Mouse (Mus musculus) C2C12 (cell line): ENCODE results near the gene Nectin2. TPM values are rescaled to one million over a fixed set of nuclear protein-coding genes. Genes with fewer than 3 reads are reported as not detected.

Experiments
- H3K27me3 ChIP-seq: one replicate; pipeline ENCODE4 v1.6.1; 2011; ENCODE audit not compliant: control insufficient read depth, insufficient read depth, insufficient read length
- H3K36me3 ChIP-seq: one replicate; pipeline ENCODE4 v1.6.1; 2011; ENCODE audit not compliant: control insufficient read depth, insufficient read depth
- H3K4me3 ChIP-seq: one replicate; pipeline ENCODE4 v1.5.1; 2011; ENCODE audit warnings: mild to moderate bottlenecking, control low read depth; ENCODE audit not compliant: poor library complexity, insufficient read depth, severe bottlenecking
- H3K79me2 ChIP-seq: one replicate; pipeline ENCODE4 v1.6.1; 2011; ENCODE audit not compliant: control insufficient read depth, insufficient read depth
- H3K79me3 ChIP-seq: one replicate; pipeline ENCODE4 v1.6.1; 2011; ENCODE audit warnings: low read depth, control low read depth
- H3ac ChIP-seq: one replicate; pipeline ENCODE3; 2011; ENCODE audit warnings: low read depth; ENCODE audit not compliant: control insufficient read depth, insufficient read length
- CEBPB ChIP-seq: IDR thresholded peaks from one replicate; pipeline ENCODE4 v1.6.1; 2011; ENCODE audit warnings: low read depth, mild to moderate bottlenecking, control low read depth, moderate library complexity
- CTCF ChIP-seq: IDR thresholded peaks from one replicate; pipeline ENCODE4 v1.5.1; 2011; ENCODE audit not compliant: control insufficient read depth, insufficient read depth, insufficient read length
- FOSL1 ChIP-seq: IDR thresholded peaks from one replicate; pipeline ENCODE4 v1.8.0; 2011; ENCODE audit warnings: mild to moderate bottlenecking, low read length; ENCODE audit not compliant: poor library complexity, insufficient read depth, severe bottlenecking
- MAX ChIP-seq: IDR thresholded peaks from one replicate; pipeline ENCODE4 v1.6.1; 2011; ENCODE audit warnings: mild to moderate bottlenecking, control low read depth
- MYOD1 ChIP-seq: IDR thresholded peaks from one replicate; pipeline ENCODE4 v1.6.1; 2011; ENCODE audit warnings: low read depth; ENCODE audit not compliant: control insufficient read depth, insufficient read length
- MYOG ChIP-seq: IDR thresholded peaks from one replicate; pipeline ENCODE4 v1.6.1; 2011; ENCODE audit not compliant: control insufficient read depth, insufficient read length; ENCODE audit errors: extremely low read depth
- USF1 ChIP-seq: IDR thresholded peaks from one replicate; pipeline ENCODE4 v1.6.1; 2011; ENCODE audit warnings: low read depth, mild to moderate bottlenecking, control low read depth, moderate library complexity
- polyA plus RNA-seq: library from polyadenylated mRNA; unstranded; fragments of >200 nt; fragmentation: generic; extraction: Trizol; gene quantifications from one replicate; pipeline ENCODE4 v1.2.1, GENCODE M21; 2012; ENCODE audit warnings: missing spikeins

Nectin2 gene
- polyA plus RNA-seq, 1 experiment = 26.7 TPM

GRCm38 (mm10) chr7:19741329-19742031, 8.8 kb downstream of the Nectin2 start:
- Histone ChIP-seq H3K27me3 (no peaks in the 10 kb centered on the region), H3K36me3 (no peaks in the 10 kb centered on the region), H3ac (no peak overlapping the region), H3K79me2 (no peaks in the 10 kb centered on the region), H3K79me3 (no peaks in the 10 kb centered on the region), H3K4me3 (no peak overlapping the region)
- TF ChIP-seq MYOG (no peak), CEBPB (no peak), MAX (no peak), MYOD1 (no peak), FOSL1 (no peak), CTCF (no peak), USF1 (no peak)

GRCm38 (mm10) chr7:19740269-19740668, 10.0 kb downstream of the Nectin2 start:
- no peak overlapping the region for H3K4me3 ChIP-seq
- no peaks in the 10 kb centered on the region for H3K27me3 ChIP-seq
- H3K79me3 ChIP-seq = no peaks in the 10 kb centered on the region
- no peaks in the 10 kb centered on the region for H3K36me3 ChIP-seq
- no peak for TF ChIP-seq FOSL1
- no peak for TF ChIP-seq MAX
- TF ChIP-seq MYOG = no peak
- H3ac ChIP-seq = no peak overlapping the region
- no peaks in the 10 kb centered on the region for H3K79me2 ChIP-seq

GRCm38 (mm10) chr7:19738771-19739170, 11.5 kb downstream of the Nectin2 start:
- no peaks in the 10 kb centered on the region for H3K79me3 ChIP-seq
- no peak overlapping the region for H3K4me3 ChIP-seq
- no peaks in the 10 kb centered on the region for H3K36me3 ChIP-seq
- H3ac ChIP-seq = no peak overlapping the region
- no peaks in the 10 kb centered on the region for H3K27me3 ChIP-seq
- TF ChIP-seq MYOD1 (no peak), USF1 (no peak), MAX (no peak), CEBPB (no peak), CTCF (no peak), MYOG (no peak), FOSL1 (no peak)
- no peaks in the 10 kb centered on the region for H3K79me2 ChIP-seq

DNA sequence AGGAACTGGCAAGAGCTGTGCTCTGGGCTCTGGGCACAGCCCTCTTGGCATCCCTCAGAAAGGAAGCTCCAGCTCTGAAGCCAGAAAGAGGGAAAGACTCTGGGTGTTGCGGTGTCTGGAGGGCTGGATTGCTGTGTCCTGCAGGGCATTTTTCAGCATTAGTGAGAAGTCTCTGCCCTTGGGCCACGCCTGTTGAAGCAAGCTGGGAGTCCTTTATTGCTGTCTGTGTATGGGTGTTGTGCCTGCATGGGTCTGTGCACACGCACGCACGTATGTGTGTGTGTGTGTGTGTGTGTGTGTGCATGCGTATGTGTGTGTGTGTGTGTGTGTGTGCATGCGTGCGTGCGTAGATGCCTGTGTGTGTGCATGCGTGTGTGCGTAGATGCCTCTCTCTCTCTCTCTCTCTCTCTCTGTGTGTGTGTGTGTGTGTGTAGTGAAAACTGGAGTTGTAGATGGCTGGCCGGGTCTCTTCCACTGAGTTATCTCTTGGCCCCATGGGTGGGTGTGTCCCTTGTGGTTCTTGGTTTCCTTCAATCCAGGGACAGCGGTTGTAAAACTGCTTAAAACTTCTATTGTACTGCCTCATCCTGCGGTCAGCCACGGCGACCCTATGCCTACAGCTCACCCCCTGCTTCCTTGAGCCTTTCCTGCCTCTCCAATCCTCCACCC, 13.8 kb downstream of the Nectin2 start:
- no peaks in the 10 kb centered on the region for H3K36me3 ChIP-seq
- no peaks in the 10 kb centered on the region for H3K27me3 ChIP-seq
- TF ChIP-seq CTCF = no peak
- no peak for TF ChIP-seq MYOD1
- no peak for TF ChIP-seq FOSL1
- TF ChIP-seq MYOG = no peak
- TF ChIP-seq MAX = no peak
- TF ChIP-seq USF1 = no peak
- no peak for TF ChIP-seq CEBPB
- H3K79me2 ChIP-seq = no peaks in the 10 kb centered on the region
- H3ac ChIP-seq = no peak overlapping the region
- no peak overlapping the region for H3K4me3 ChIP-seq
- H3K79me3 ChIP-seq = no peaks in the 10 kb centered on the region

- H3K79me3 ChIP-seq = no peaks in the 10 kb centered on the region
- TF ChIP-seq CTCF (no peak), USF1 (no peak), MAX (no peak), MYOG (no peak), FOSL1 (no peak), MYOD1 (no peak), CEBPB (no peak)
- no peaks in the 10 kb centered on the region for H3K27me3 ChIP-seq
- H3K79me2 ChIP-seq = no peaks in the 10 kb centered on the region
- no peak overlapping the region for H3K4me3 ChIP-seq
- H3ac ChIP-seq = no peak overlapping the region
- no peaks in the 10 kb centered on the region for H3K36me3 ChIP-seq
Measured at GRCm38 (mm10) chr7:19734178-19734666, 16.1 kb downstream of the Nectin2 start.

DNA sequence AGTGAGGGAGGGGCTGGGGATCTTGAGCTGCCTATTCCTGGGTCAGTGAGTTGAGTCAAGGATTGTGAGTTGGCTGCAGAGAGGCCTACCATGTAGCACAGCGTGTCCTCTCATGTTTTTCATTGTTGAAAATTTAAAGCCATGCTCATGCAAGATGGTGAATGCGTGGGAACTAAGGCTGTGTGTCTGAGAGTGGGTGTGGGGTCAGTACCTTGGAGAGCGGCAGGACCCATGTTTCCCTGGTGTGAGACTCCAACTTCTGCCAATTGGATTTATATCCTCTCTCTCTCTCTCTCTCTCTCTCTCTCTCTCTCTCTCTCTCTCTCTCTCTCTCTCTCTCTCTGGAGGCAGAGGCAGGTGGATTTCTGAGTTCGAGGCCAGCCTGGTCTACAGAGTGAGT, 23.7 kb downstream of the Nectin2 start:
- TF ChIP-seq CTCF = no peak
- no peak for TF ChIP-seq MYOG
- no peak for TF ChIP-seq CEBPB

More for the DNA sequence above, 23.7 kb downstream of the Nectin2 start:
- no peaks in the 10 kb centered on the region for H3K79me3 ChIP-seq
- H3ac ChIP-seq = no peak overlapping the region
- H3K27me3 ChIP-seq = no peaks in the 10 kb centered on the region
- H3K4me3 ChIP-seq = no peak overlapping the region
- H3K79me2 ChIP-seq = no peaks in the 10 kb centered on the region
- H3K36me3 ChIP-seq = no peaks in the 10 kb centered on the region
